Mouse (Mus musculus) kidney, adult 9 months (tissue): ENCODE results near the gene Agbl1.
"Not testable (repeated sequence)": the region's sequence is repeated elsewhere in the genome, so short reads cannot be mapped to it uniquely, and the experiment has no call there.

Experiments used
- DNase-seq: peaks from one replicate; pipeline ENCODE4 v3.0.0; 2022

Gene Agbl1

DNA sequence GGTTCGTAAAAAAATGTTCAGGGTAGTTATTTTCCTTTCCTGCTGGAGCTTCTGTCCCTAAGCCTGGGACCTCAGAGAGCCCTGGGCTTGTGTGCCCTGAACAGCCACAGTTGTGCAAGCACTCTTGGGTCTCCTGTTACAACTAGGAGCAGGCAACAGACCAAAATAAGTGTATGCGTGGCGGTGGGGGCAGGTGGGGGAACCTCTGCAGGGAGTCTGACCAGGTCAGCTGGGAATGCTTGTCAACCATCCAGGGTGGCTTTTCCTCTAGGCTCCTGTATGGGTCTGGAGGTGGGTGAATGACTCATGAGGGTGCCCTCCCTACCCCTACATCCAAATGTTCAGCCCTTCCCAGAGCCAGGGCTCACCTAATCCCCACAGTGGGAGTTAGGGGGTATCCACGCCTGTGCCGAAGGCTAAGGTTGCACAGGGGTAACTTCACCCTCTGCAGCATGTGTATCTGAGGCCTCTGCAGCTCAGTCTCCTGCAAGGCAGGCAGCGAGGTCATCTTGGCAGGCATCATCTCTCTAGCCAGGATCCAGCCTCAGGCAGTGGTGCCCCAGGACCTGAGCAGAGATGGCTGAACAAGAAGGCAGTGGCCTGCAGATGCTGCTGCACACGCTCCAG lies at the start of gene Agbl1:
Gene Agbl1, plus strand, starts transcription at position 577 of the 627 bp plus-strand sequence.
- DNase-seq, result no peak

DNA sequence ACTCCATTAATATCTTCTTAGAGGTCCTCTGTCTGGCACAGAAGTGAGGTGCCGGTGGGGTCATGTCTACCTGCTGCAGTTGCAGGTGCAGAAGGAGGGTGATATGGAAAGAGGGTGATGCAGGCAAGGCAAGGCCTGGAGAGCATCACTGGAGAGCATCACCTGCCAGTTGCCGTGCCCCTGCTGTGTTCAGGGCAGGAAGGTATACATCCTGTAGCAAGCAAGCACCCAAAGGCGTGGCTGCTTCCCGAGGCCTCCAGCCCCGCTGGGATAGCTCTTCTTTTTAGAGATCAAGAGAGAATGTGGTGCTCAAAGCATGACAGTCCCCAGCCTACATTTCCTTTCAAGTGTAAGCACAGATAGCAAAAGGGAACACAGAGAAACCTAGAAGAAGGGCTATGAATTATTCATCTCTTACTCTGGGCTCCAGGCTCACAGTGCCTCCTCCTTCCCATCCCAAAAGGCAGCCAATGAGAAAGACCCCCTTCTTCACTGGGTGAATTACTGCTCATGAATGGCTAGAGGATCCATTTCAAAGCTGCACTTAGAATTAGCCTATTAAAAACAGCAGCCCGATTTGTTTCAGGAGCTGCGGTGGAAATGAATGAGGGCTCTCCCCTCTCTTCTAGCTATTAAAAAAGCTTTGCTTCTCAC lies 44.6 kb upstream of the Agbl1 start:
- DNase-seq, result no peak

DNA sequence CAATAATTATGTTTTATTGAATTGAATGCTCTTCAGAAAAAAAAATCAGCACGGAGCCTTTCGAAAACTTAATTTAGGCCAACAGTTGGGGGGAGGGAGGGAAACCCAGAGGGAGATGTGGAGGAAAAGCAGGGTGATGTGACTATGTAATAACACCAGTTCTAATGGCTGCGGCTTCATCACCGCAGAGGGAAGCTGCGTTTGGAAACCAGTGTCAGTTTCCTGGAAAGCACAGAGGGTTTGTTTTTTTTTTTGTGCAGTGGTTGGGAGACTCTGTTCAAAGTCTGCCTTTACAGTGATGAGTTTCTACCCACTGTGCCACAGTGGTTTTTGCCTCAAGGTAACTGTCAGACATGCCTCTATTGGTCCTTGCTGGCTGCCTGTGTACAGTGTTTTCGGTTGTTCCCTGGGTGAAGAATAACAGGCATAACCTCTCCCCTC lies 44.0 kb upstream of the Agbl1 start:
- DNase-seq, result no peak

DNA sequence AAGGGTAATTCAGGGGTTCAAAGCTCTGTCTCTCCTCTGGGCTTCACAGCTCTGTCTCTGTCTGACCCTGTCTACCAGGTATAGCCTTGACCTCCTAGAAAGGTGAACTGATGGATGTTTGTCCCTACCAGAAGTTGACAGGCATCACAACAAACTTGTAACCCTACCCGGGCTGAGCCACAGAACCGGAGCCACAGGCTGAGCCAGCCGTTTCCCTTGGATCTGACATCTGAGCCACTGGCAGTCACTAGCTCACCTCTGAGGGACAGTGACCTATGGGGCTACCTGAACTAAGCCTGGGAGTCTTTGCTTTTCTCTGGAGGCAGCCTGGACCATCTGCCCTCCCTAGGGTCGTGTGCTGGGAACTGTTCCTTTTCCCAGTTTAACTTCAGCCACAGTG lies 11.1 kb upstream of the Agbl1 start:
- DNase-seq, result no peak

DNA sequence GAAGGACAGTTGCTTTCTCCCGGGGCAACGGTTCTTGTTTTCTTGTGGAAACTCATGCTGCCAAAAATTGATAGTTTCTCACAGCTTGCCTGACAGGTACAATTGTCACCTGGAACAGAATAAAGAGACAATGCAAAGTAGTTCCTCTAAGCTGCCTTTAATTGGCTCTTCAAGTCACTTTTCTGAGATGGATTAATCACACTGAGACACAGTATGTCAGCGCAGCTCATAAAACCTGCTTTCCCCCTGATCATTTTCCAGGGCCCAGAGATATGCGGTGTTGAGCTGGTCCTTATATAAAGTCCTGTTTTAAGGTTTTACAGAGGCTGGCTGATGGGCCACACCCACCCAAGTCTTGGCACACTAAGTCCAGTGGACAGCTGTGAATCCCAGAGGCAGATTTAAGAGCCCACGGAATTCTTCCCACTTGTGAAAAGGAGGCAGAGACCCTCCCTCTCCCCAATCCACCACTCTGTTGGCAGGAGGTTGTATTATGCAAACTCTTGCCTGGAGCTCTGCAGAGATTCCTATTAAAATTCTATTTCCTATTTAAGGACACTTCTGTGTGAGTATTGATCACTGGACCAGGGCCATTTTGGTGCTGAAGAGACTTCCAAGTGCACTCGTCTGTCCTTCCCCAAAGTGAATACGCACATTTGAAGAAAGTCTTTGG lies 9.8 kb upstream of the Agbl1 start:
- DNase-seq, result no peak

DNA sequence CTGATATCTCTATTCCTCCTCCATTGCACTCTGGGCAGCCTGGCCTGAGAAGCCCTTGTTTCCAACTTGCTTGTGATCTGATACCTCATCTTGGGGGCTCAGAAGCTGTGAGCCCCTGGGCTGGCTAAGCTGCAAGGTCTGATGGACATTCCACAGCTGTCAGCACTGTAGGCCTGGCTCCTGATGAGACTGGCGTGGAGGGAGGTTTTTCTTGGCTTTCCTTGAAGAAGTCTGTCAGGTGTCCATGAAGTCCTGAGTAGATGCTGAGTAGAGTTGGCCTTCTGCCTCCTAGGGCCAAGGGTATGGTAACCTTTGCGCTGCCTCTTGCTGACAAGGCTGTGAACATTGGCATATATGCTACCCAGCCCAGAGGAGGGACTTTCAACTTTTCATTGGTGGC lies 7.0 kb upstream of the Agbl1 start:
- DNase-seq, result no peak

DNA sequence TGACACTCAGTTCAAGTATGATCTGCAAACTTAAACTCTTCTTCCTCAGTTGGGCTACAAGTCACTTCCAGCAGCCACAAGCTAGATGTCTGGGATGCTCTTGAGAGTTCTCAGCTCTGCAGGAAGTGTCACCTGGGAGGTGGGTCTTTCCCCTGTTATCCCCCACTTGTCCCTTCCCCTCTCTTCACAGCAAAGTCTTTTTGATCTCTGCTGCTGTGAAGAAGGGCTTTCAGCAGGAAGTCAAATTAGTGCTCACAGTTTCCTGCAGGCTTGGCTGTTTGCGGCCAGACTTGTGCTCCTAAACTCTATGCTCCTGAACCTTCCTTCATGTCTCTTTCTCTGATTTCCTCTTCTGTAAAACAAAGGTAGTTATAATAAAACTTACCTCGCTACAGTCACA lies 806 bp upstream of the Agbl1 start:
- DNase-seq, result no peak

DNA sequence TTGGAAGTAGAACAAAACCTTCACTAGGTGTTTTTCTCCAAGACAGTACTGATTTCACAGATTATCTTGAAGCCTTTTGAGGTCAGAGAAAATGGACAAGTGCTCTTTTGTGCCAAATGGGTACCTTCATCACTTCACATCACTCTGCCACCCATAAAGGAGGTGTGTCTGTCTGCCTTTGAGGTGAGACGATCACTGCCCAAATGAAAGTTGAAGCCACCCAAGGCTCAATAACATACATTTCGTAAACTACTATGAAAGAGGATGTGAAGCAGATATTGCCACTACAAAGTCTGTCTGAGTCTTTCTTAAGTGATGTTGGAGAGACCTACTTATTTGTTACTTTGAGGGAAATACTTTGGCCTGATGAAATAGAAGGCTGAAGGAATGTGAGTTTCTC lies 4.6 kb downstream of the Agbl1 start:
- no peak for DNase-seq

DNA sequence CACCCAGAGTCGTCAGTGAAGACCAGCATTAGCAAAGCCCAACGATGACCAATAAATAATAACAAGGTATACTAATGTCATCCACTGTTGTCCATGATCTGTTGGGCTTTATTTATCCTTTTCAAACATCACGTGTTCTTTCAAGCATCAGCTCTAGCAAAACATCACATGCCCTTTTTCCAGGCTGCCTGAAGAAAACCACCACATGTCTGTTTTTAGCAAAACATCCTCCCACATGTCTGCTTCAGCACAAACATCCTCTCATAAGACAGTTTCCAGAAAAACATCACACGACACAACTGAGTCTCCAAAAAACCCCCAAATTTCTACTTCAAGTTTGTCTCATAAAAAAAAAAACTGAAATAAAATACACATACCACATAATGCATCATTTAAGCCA lies 7.8 kb downstream of the Agbl1 start:
- no peak for DNase-seq

DNA sequence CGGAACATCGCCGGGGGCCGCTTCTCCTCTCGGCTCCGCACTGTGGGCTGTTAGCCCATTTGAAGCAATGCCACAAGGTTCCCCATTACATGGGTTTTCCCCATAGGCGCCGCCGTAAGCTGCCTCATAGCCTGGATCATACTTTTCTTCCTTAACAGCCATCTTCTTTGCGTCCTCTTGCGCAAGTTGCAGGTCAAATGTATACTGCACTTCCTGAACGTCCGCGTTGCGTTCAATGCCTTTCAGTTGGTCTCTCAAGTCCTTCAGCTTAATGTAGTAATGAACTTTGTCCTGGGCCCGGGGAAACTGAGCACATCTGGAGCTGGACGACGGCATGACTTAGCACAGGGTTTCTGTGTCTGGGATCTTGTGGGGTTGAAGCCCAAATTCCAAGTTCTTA lies 15.2 kb downstream of the Agbl1 start:
- not testable (repeated sequence) for DNase-seq

DNA sequence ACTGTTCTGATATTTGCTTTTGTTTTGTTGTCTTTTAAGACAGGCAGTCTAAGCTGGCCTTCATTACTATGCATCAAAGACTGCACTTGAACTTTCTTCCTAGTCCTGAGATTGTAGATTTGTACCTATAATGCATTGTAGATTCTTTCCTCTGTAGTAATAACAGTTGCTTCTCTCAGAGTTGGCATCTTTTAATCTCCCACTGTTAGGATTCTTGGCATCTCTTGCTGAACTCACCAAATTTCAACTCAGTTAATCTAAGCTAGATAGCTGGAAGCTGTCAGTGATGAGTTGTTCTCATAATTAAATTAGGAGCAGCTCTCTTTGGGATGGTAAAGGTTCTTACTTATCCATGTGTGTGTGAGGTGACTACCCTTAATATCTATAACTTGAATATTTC lies 45.4 kb downstream of the Agbl1 start:
- no peak for DNase-seq

DNA sequence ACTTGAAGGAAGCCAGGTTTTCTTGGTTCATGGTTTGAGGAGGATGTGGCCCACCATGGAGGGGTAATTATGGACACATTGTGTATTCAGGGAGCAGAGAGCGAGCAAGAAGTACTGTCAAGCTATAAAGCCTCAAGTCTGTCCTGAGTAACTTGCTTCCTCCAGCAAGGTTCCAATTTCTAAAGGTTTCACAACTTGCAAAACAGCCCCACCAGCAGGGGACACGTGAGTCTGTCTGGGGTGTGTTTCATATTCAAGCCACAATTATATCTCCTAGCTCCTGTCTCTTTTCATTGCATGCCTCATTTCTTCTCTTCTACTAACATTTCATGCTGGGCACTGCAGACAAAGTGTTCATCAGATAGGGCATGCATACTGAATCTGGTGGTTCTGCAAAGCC lies 53.1 kb downstream of the Agbl1 start:
- no peak for DNase-seq

DNA sequence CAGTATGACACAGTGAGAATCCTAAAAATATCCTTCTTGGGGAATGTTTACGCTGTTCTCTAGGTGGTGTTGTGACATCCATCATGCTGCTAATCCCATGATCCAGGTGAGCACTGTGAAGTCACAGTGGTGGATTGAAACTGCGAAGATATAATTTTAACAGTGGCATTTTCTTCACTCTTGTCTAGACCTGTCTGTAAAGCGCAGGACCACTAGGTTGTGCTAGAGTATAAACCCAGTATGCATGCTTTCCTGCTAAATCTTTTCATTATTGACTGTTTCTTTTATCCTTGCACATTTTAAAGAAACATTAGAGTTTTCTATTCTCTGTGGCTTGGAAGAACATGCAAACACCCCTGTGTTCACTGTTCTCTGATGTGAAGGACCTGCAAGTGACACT lies 57.8 kb downstream of the Agbl1 start:
- DNase-seq, result no peak

DNA sequence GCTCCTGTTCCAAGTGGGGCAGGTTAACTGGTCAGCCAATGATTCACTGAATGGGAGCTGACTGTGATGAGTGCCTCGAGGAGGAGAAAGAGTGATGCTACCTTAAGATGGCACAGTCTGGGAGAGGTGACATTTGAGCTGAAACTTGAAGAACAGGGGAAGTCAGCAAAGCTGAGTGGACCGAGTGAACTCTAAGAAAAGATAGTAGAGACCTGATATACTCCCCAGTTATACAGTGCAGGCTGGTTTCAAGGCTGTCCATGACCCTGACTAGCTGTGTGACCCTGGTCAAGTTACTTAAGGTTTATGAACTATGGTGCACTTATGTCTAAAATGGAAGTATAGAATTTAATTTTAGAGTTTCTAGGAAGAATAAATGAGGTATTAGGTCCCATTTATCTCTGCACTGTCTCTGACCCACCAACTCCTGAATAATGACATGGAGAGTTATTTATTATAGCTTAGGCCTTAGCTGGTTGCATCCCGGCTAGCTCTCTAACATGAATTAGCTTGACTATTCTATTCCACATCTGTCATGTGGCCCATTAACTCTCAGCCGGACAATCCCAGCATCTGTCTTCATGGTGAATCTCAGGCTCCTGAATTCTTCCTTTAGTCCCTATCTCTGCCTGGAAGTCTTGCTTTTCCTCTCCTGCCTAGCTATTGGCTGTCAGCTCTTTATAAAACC lies 92.3 kb downstream of the Agbl1 start:
- no peak for DNase-seq

DNA sequence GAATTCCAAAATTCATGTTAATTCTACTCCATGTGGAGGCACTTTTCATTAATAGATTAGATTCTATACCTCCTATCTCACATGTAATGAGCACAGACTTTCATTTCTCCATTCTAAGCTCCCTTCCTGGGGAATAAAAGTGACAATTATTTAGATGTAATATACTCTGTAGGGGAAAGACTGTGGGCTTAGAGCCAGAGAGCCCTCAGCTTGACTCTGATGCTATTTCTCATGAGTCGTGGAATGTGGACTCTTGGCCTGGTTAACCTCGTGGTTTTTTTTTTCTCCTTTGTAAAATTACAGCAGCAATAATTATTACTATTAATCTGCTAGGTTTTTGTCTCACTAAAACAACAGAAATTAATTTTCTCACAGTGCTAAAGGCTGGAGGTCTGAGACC lies 96.4 kb downstream of the Agbl1 start:
- DNase-seq, result no peak

DNA sequence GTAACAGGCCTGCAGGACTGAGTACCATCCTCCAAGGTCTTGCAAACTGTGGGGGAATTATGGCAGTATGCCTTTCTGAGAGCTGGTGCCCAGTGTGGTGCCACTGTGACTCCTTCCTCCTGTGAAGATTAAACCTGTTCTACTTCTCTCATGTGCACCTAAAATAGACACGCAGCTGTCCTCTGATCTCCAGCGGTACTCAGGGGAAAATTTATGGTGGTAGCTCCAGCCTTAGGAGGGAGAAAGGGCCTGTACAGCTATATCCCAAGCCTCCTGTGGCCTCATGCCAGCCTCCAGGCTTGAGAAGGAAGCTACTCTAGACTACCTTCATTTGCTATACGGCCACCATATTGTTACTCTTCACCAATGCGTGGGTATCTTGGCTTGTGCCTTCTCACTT lies 109.6 kb downstream of the Agbl1 start:
- no peak for DNase-seq

DNA sequence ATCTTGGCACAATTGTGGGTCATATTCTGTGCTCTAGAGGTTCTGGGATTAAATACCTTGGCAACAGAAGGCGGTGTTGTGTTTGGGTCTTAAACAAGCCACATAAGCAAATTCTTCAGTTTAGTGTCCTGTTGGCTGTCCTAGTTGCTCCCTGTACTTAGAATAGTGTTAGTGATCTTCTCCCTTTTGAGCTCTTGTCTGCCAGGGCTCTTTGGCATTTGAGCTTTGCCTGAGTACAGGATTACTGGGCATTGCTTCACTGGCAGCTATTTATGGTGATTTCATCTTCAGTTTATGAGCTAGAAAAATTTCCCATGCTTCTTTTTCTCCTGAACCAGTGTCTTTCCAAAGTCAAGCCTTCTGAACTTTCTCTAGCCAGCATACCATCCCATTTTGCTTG lies 111.9 kb downstream of the Agbl1 start:
- no peak for DNase-seq

DNA sequence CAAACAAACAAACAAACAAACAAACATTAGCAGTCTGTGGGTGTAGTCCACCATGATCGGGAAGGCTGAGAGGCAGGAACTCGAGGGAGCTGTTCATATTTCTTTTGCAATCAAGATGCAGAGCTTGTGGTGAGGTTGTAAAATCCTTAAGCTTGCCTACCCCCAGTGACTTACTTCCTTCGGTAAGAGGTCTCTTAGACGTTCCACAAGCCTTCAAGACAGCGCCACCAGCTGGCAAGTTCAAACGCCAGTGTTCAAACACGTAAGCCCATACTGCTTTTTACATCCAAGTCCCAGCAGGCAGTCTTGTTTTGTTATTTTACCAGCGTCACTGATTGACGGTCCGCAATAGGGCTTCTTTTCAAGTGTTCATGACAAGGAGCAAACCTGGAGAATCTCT lies 123.8 kb downstream of the Agbl1 start:
- no peak for DNase-seq

DNA sequence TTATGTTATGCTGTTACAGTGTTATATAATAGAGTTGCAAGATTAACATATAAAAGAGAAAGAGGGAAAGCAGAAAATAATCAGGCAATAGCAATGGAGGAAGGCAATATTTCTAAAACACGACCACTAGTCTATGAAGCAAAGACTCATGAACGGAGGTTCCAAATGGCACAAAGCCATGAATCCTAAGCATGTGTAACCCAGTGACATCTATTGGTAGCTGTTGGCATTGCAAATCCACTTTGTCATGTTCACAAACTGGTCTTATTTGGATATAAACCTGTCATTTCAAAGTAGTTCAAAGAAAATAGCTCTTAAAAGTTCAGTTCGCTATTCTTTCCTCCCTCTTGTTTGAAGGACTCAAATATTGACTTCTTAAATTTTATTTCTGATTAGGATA lies 124.8 kb downstream of the Agbl1 start:
- DNase-seq, result peak; percentile 69

DNA sequence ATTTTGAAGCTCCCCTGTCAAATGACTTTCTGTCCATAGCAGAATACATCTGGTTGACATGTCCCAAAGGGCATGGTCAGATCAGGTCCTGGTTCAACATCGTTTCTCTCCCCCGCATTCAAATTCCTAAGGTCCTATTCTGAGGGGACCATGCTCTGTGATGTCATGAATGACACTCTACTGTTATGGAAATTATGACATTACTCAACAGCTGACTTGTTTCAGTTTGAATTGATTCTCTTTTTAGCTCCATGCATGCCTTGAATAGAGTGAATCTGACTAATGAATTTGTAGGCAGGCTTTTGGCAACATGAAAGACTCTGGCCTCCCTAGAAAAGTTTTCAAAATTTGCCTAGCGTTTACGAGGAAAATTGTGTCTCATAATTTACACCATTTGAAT lies 141.6 kb downstream of the Agbl1 start:
- no peak for DNase-seq

DNA sequence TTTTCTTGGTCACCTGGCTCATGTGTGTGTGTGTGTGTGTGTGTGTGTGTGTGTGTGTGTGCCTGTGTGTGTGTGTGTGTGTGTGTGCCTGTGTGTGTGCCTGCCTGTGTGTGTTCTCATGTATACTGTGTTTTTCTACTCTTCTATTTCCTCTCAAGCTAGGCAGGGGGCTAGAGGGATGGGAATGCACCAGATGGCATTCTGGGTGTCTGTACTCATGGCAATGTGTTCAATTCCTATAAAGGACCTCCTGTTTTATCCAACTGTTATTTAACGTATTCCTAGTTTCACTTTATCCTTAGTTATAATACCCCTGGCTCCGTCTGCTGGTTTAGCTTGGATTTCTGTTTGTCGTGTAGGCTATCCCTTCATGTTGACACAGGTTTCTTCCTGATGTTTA lies 149.8 kb downstream of the Agbl1 start:
- no peak for DNase-seq

DNA sequence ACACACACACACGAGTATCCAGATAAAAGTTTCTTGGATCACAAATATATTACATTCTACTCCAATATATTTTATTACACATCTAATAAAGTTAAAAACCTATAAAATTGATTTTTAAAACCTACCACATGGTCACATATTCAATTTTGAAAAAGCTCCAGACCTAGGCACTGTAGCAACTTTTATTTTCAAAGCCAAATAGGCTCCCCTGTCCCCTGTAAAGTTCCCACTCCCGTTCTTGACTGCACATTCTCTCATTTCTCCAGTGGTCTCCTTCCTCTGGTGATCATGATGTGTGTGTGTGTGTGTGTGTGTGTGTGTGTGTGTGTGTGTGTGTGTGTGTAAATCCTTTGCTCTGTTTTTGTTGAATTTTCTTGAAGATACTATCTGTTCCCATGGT lies 152.3 kb downstream of the Agbl1 start:
- no peak for DNase-seq

DNA sequence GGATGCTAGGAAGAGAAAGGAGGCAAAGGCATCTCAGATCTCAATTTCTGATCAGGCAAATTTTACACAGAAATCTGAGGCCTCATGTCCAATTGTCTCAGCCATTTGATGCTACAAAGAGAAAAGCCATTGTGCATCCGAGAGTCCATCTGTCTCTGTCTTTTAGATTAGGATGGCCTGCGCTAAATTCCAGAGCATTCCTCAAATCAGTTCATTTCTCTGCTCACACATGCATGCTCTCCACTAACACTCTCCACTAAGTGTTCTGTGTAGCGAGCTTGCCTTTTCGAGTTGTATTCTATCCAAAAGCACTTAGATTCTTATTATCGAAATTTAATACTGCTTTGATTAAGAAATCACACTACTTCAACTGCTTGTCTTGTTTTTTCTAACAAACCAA lies 159.6 kb downstream of the Agbl1 start:
- no peak for DNase-seq
